Mouse (Mus musculus) bone marrow macrophage, adult 2 months (primary cell): Measurements from ENCODE around the gene Rin3. TPM values are rescaled to one million over a fixed set of nuclear protein-coding genes. Genes with fewer than 3 reads are reported as not detected.

Experiments
- H3K27ac ChIP-seq: 2 replicates; pipeline ENCODE4 v1.5.1; 2012; ENCODE audit warnings: low read depth, low read length; ENCODE audit not compliant: insufficient read depth
- H3K4me1 ChIP-seq: 2 replicates; pipeline ENCODE4 v1.6.1; 2012; ENCODE audit warnings: low read length; ENCODE audit not compliant: control insufficient read depth, insufficient read depth
- H3K4me3 ChIP-seq: 2 replicates; pipeline ENCODE4 v1.5.1; 2012; ENCODE audit warnings: mild to moderate bottlenecking, low read length, moderate library complexity; ENCODE audit not compliant: insufficient read depth
- CTCF ChIP-seq: IDR thresholded peaks from 2 replicates; pipeline ENCODE4 v1.5.1; 2012; ENCODE audit warnings: low read depth, mild to moderate bottlenecking, low read length, moderate library complexity
- POLR2A ChIP-seq: IDR thresholded peaks from 2 replicates; pipeline ENCODE4 v1.6.1; 2012; ENCODE audit warnings: mild to moderate bottlenecking, low read depth, low read length, borderline replicate concordance
- polyA plus RNA-seq: library from polyadenylated mRNA; stranded (reverse); fragments of >200 nt; gene quantifications from 2 replicates; pipeline ENCODE4 v1.2.4, GENCODE M21; 2012; ENCODE audit not compliant: missing spikeins, insufficient read depth, insufficient read length

The Rin3 gene
- polyA plus RNA-seq, 1 experiment, result 39.5 TPM

- Histone ChIP-seq H3K4me3 (no peak overlapping the region), H3K4me1 (no peaks in the 10 kb centered on the region), H3K27ac (no peak overlapping the region)
- TF ChIP-seq CTCF (peak; percentile 75), POLR2A (no peak)
Measured at GRCm38 (mm10) chr12:102387219-102387917, 104.5 kb downstream of the Rin3 start.

- Histone ChIP-seq H3K4me3 (no peak overlapping the region), H3K27ac (no peak overlapping the region), H3K4me1 (0 out of 2 replicates have a peak, but pooled peaks cover 2% of the 10 kb centered on the region)
- TF ChIP-seq POLR2A (no peak), CTCF (no peak)
Measured at GRCm38 (mm10) chr12:102390042-102390441, 107.2 kb downstream of the Rin3 start.

- no peak for TF ChIP-seq CTCF
- no peak for TF ChIP-seq POLR2A
- H3K4me3 ChIP-seq, result no peak overlapping the region
- H3K4me1 ChIP-seq, result 0 out of 2 replicates have a peak, but pooled peaks cover 2% of the 10 kb centered on the region
- no peak overlapping the region for H3K27ac ChIP-seq
Measured at GRCm38 (mm10) chr12:102391109-102391508, 108.3 kb downstream of the Rin3 start.

DNA sequence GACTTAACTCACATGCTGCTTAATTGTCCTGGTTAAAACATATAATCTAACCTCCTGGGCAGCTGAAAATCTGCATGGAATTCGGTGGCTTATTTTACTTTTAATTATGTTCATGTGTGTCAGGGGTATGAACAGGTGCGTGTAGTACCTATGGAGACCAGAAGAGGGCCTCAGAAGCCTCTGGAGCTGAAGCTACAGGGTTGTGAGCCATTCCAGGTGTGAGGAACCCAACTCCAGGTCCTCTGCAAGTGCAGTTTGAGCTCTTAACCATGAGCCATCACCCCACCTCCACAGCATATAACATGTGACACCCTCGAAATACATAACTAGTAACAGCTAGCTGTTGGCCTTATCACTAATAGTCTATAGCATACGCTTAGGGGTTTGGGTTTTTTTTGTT lies 109.1 kb downstream of the Rin3 start:
- no peak overlapping the region for H3K4me3 ChIP-seq
- 0 out of 2 replicates have a peak, but pooled peaks cover 2% of the 10 kb centered on the region for H3K4me1 ChIP-seq
- TF ChIP-seq POLR2A, result no peak
- TF ChIP-seq CTCF, result peak; percentile 35; the same call in 1 of the 2 replicates

GRCm38 (mm10) chr12:102394496-102394895 lies 111.6 kb downstream of the Rin3 start:
- TF ChIP-seq CTCF, result no peak
- TF ChIP-seq POLR2A, result no peak
- no peak overlapping the region for H3K4me3 ChIP-seq
- no peak overlapping the region for H3K27ac ChIP-seq
- H3K4me1 ChIP-seq, result 0 out of 2 replicates have a peak, but pooled peaks cover 2% of the 10 kb centered on the region

More for the DNA sequence above, 109.1 kb downstream of the Rin3 start:
- no peak overlapping the region for H3K27ac ChIP-seq

DNA sequence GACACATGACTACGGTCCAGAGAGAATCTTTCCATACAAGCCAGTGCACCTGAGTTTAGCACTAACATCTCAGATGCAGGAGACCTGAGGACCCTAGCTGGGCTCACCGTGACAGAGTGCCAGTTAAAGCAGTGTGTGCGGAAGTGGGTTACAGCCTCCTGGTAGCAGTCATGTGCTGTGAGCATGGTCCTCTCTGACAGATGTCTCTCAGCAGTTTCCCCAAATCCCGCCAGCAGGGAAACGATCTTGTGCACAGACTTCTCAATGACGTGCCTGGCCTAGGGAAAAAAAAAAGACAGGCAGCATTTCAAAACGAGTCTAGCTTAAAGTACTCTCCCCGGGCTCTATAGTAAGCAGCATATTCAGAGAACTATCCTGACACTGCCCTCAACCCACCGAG lies 112.7 kb downstream of the Rin3 start:
- Histone ChIP-seq H3K4me1 (0 out of 2 replicates have a peak, but pooled peaks cover 2% of the 10 kb centered on the region), H3K4me3 (no peak overlapping the region), H3K27ac (no peak overlapping the region)
- TF ChIP-seq POLR2A (no peak), CTCF (no peak)

DNA sequence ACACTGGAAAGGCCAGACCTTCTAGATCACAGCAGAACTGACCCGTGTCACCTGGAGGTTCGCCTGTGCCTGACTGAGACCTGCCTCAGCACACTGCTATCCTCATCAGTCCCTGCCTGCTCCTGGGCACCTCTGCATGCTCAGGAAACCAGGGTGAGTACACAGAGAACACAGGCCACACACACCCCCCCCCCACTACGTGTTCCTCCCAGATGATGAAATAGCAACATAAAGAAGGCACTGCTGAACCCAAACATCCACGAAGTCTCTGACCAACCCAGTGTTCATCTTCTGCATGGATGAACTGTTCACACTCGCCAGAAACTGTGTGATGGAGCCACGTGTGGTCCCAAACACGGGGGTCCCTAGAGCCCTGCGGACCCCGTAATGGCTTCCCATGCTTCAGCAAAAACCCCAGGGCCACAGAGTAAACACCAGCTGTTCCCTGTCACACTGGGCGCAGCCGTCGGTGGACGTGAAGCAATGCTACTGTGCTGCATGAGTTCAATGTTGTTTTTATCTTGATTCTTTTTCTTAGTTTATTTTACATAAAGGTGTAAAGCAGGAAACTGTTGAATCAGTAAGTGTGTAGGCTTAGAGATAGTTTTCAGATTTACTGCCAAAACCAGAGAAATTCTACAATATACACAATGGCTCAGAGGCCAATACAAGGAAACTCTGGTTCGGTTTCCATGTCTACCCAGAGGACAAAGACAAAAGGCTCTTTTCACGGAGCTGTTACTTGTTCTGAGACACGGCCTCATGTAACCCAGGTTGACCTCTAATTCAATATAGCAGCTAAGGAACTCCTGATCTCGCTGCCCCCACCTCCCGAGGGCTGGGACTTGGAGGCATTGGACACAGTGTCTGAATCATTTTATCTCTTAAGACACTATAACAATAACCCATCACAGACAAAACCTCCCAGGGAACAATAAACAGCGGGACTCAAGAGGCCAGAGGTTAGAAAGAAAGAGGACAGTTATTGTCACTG lies 113.4 kb downstream of the Rin3 start:
- no peak overlapping the region for H3K27ac ChIP-seq
- TF ChIP-seq CTCF, result no peak
- TF ChIP-seq POLR2A, result no peak
- no peak overlapping the region for H3K4me3 ChIP-seq
- 0 out of 2 replicates have a peak, but pooled peaks cover 2% of the 10 kb centered on the region for H3K4me1 ChIP-seq

DNA sequence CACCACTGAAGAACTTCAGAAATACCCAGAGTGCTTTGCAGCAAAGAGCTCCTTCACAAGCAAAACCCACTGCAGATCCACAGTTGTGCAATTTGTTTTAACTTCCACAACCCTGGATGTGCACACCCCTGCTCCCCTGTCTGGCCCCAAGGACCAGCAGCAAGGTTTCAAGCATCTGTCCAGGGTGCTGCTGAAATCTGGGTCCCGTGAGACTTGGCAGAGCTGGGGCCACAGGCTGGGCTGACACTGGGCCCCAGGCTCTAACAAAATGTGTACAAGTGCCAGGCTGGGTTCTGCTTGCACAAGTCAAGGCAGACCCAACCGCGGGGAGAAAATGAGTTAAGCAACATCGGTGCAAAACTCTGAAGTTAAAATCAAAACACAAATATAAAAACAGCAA lies 115.7 kb downstream of the Rin3 start:
- H3K4me3 ChIP-seq, result no peak overlapping the region
- TF ChIP-seq CTCF, result no peak
- no peak for TF ChIP-seq POLR2A

GRCm38 (mm10) chr12:102413171-102413570 lies 130.3 kb downstream of the Rin3 start:
- H3K27ac ChIP-seq, result no peak overlapping the region
- peaks cover 20% of the 10 kb centered on the region for H3K4me1 ChIP-seq
- no peak overlapping the region for H3K4me3 ChIP-seq
- TF ChIP-seq POLR2A, result no peak
- TF ChIP-seq CTCF, result no peak

More for the DNA sequence above, 115.7 kb downstream of the Rin3 start:
- Histone ChIP-seq H3K4me1 (0 out of 2 replicates have a peak, but pooled peaks cover 2% of the 10 kb centered on the region), H3K27ac (no peak overlapping the region)

DNA sequence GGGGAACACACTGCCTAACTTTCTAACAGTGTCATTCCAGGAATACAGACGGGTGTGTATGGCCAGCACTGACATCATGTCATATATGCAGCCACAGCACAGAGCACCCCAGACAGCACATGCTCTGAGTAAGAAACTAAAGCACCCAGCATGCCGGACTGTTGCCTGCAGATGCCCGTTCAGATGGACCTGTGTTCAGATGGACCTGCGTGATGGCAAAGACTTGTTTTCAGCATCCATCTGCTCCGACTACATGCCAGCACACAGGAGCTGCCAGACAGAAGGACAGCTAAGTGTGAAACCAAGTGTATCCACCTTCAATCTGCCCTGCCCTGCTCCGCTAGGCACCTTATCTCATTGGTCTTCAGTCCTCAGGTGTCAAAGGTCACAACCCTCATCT lies 131.8 kb downstream of the Rin3 start:
- H3K4me1 ChIP-seq, result peaks cover 30% of the 10 kb centered on the region
- no peak overlapping the region for H3K27ac ChIP-seq
- no peak overlapping the region for H3K4me3 ChIP-seq
- TF ChIP-seq POLR2A, result no peak
- TF ChIP-seq CTCF, result no peak
